Mouse (Mus musculus): ENCODE data around the gene Ctsd. TPM values are rescaled to one million over a fixed set of nuclear protein-coding genes. Genes with fewer than 3 reads are reported as not detected.

Gene Ctsd
- polyA plus RNA-seq, 1 experiment, result 461 TPM

DNA sequence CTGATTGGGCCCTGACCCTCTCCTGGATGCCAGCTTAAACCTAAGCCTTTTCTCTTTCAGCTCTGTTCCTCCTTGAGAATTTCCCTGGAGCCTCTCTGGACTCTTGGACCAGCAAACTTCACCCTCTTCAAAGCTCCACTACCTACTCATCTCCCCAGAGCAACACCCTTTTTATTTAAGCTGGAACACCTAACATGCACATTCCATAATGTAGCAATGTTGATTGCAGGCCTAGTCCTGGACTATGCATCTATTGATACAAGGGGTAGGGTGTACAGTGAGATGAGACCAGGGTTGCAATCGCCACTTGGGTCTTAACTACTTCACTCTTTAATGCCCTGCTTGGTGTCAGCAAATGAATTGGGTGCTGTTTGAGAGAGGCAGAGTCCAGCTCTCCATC is 360 bp upstream of the Ctsd start:
- H3K27ac ChIP-seq (ENCODE audit: insufficient read depth, low read length), result peak overlapping the region; percentile 70
- WGBS, result 91% methylated on average over 1 of the region's 1 CpGs

GRCm38 (mm10) chr7:142386621-142387201 is 1.1 kb downstream of the Ctsd start:
- Histone ChIP-seq H3K4me1 (ENCODE audit: control insufficient read depth, insufficient read depth, insufficient read length) (peaks cover 13% of the 10 kb centered on the region; the same call in 1 of the 2 replicates), H3K27ac (ENCODE audit: insufficient read depth, low read length) (peak overlapping the region; percentile 70), H3K36me3 (ENCODE audit: control insufficient read depth, insufficient read depth, low read length) (peaks cover 28% of the 10 kb centered on the region), H3K27me3 (ENCODE audit: control insufficient read depth, insufficient read depth, low read length) (no peaks in the 10 kb centered on the region), H3K4me3 (ENCODE audit: extremely low read depth, insufficient read depth, insufficient read length) (peak overlapping the region; percentile 74)
- DNase-seq (ENCODE audit: low read depth in 1 of 2, low spot score in 2 of 2), result no peak
- WGBS, result 7% methylated on average over 6 of the region's 6 CpGs
- TF ChIP-seq CTCF (IDR thresholded peaks at IDR 0.05; ENCODE audit: extremely low read depth, insufficient read depth, insufficient read length, insufficient replicate concordance) (no peak), POLR2A (IDR thresholded peaks at IDR 0.05; ENCODE audit: low read depth, low read length) (no peak)

More for the DNA sequence above, 360 bp upstream of the Ctsd start:
- no peak for DNase-seq (ENCODE audit: low read depth in 1 of 2, low spot score in 2 of 2)
- peak overlapping the region; percentile 74; the same call in 1 of the 2 replicates for H3K4me3 ChIP-seq (ENCODE audit: extremely low read depth, insufficient read depth, insufficient read length)
- TF ChIP-seq POLR2A (IDR thresholded peaks at IDR 0.05; ENCODE audit: low read depth, low read length) (no peak), CTCF (IDR thresholded peaks at IDR 0.05; ENCODE audit: extremely low read depth, insufficient read depth, insufficient read length, insufficient replicate concordance) (no peak)
- H3K36me3 ChIP-seq (ENCODE audit: control insufficient read depth, insufficient read depth, low read length), result peaks cover 14% of the 10 kb centered on the region
- peaks cover 16% of the 10 kb centered on the region; the same call in 1 of the 2 replicates for H3K4me1 ChIP-seq (ENCODE audit: control insufficient read depth, insufficient read depth, insufficient read length)
- H3K27me3 ChIP-seq (ENCODE audit: control insufficient read depth, insufficient read depth, low read length), result no peaks in the 10 kb centered on the region

DNA sequence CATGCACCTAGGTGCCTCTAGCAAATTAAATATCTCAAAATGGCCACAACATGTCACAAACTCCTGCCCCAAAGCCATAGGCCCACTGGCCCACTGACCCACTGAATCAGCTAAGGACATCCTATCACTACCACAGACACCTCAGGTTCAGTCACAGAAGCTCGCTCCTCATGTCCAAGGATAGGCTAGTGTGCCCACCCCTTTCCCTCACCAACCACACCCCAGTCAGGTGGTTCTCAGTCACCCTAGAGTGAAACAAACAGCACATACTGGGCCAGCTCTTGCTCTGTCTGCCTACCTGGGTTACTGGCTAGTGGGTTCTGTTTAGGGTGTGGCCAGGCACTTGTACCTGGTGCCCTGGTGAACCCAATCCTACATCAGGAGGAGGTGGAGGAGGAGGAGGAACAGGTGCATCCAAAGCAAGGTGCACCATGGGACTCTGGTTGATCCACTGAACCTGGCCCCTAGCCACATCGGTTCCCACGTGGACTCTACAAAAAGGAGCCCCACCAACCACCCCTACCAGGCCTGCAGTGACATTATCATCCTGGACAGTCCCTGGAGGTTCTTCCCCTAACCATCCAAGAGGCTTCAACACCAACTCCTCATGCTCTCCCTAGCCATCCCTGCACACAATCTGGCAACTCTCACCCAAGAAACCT is 2.0 kb downstream of the Ctsd start:
- H3K36me3 ChIP-seq (ENCODE audit: control insufficient read depth, insufficient read depth, low read length), result peaks cover 29% of the 10 kb centered on the region
- DNase-seq (ENCODE audit: low read depth in 1 of 2, low spot score in 2 of 2), result no peak
- TF ChIP-seq POLR2A (IDR thresholded peaks at IDR 0.05; ENCODE audit: low read depth, low read length), result no peak
- no peak for TF ChIP-seq CTCF (IDR thresholded peaks at IDR 0.05; ENCODE audit: extremely low read depth, insufficient read depth, insufficient read length, insufficient replicate concordance)
- peaks cover 15% of the 10 kb centered on the region; the same call in 1 of the 2 replicates for H3K4me1 ChIP-seq (ENCODE audit: control insufficient read depth, insufficient read depth, insufficient read length)
- H3K4me3 ChIP-seq (ENCODE audit: extremely low read depth, insufficient read depth, insufficient read length), result peak overlapping the region; percentile 74; the same call in 1 of the 2 replicates
- 63% methylated on average over 3 of the region's 3 CpGs for WGBS
- H3K27me3 ChIP-seq (ENCODE audit: control insufficient read depth, insufficient read depth, low read length), result no peaks in the 10 kb centered on the region
- H3K27ac ChIP-seq (ENCODE audit: insufficient read depth, low read length), result 0 out of 2 replicates have a peak overlapping the region, but pooled peaks have one; percentile 1

GRCm38 (mm10) chr7:142384306-142384705 is 3.5 kb downstream of the Ctsd start:
- no peak for TF ChIP-seq CTCF (IDR thresholded peaks at IDR 0.05; ENCODE audit: extremely low read depth, insufficient read depth, insufficient read length, insufficient replicate concordance)
- no peak for TF ChIP-seq POLR2A (IDR thresholded peaks at IDR 0.05; ENCODE audit: low read depth, low read length)
- Histone ChIP-seq H3K4me1 (ENCODE audit: control insufficient read depth, insufficient read depth, insufficient read length) (peaks cover 15% of the 10 kb centered on the region; the same call in 1 of the 2 replicates), H3K27me3 (ENCODE audit: control insufficient read depth, insufficient read depth, low read length) (no peaks in the 10 kb centered on the region), H3K27ac (ENCODE audit: insufficient read depth, low read length) (no peak overlapping the region), H3K4me3 (ENCODE audit: extremely low read depth, insufficient read depth, insufficient read length) (no peak overlapping the region), H3K36me3 (ENCODE audit: control insufficient read depth, insufficient read depth, low read length) (peaks cover 43% of the 10 kb centered on the region)
- 60% methylated on average over 10 of the region's 10 CpGs for WGBS
- no peak for DNase-seq (ENCODE audit: low read depth in 1 of 2, low spot score in 2 of 2)

DNA sequence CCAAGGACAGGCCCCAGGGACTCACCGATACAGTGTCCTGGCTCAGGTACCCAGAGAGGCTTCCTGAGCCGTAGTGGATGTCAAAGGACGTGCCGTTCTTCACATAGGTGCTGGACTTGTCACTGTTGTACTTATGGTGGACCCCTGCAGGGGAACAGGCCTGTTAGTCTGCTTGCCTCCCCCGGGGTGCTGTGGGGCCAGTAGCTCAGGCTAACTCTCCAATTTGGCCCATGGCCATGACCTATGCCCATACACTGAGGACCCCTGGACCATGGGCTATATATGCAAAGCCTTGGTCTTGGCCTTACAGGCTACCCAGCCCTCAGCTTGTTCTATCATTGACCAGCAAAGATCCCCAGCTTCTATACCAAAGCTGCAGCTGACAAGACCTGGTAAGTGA is 5.3 kb downstream of the Ctsd start, which contains the start of gene Gm49369:
TSS of gene Gm49369 (minus strand) at position 101 of the 400 bp plus-strand sequence.
- Histone ChIP-seq H3K4me1 (ENCODE audit: control insufficient read depth, insufficient read depth, insufficient read length) (peaks cover 15% of the 10 kb centered on the region; the same call in 1 of the 2 replicates), H3K27ac (ENCODE audit: insufficient read depth, low read length) (peak within 1 kb of the TSS; percentile 75), H3K27me3 (ENCODE audit: control insufficient read depth, insufficient read depth, low read length) (no peaks in the 10 kb centered on the region), H3K36me3 (ENCODE audit: control insufficient read depth, insufficient read depth, low read length) (peaks cover 53% of the 10 kb centered on the region), H3K4me3 (ENCODE audit: extremely low read depth, insufficient read depth, insufficient read length) (no peak within 1 kb of the TSS)
- WGBS, result 98% methylated on average over 5 of the region's 5 CpGs
- no peak for TF ChIP-seq POLR2A (IDR thresholded peaks at IDR 0.05; ENCODE audit: low read depth, low read length)
- no peak for TF ChIP-seq CTCF (IDR thresholded peaks at IDR 0.05; ENCODE audit: extremely low read depth, insufficient read depth, insufficient read length, insufficient replicate concordance)
- no peak for DNase-seq (ENCODE audit: low read depth in 1 of 2, low spot score in 2 of 2)

GRCm38 (mm10) chr7:142381175-142381574 is 6.7 kb downstream of the Ctsd start:
- H3K4me3 ChIP-seq (ENCODE audit: extremely low read depth, insufficient read depth, insufficient read length), result no peak overlapping the region
- TF ChIP-seq CTCF (IDR thresholded peaks at IDR 0.05; ENCODE audit: extremely low read depth, insufficient read depth, insufficient read length, insufficient replicate concordance) (no peak), POLR2A (IDR thresholded peaks at IDR 0.05; ENCODE audit: low read depth, low read length) (no peak)
- DNase-seq (ENCODE audit: low read depth in 1 of 2, low spot score in 2 of 2), result peak in 1 of 2 experiments; percentile 29
- H3K27me3 ChIP-seq (ENCODE audit: control insufficient read depth, insufficient read depth, low read length), result no peaks in the 10 kb centered on the region
- H3K27ac ChIP-seq (ENCODE audit: insufficient read depth, low read length), result peak overlapping the region; percentile 75
- peaks cover 62% of the 10 kb centered on the region for H3K36me3 ChIP-seq (ENCODE audit: control insufficient read depth, insufficient read depth, low read length)
- peaks cover 6% of the 10 kb centered on the region; the same call in 1 of the 2 replicates for H3K4me1 ChIP-seq (ENCODE audit: control insufficient read depth, insufficient read depth, insufficient read length)
- 18% methylated on average over 4 of the region's 4 CpGs for WGBS
